Mouse (Mus musculus) gastrocnemius, adult 8-10 months (tissue): ENCODE measurements around the gene Zcchc13. TPM values are rescaled to one million over a fixed set of nuclear protein-coding genes. Genes with fewer than 3 reads are reported as not detected.
"Not testable (repeated sequence)": the region's sequence is repeated elsewhere in the genome, so short reads cannot be mapped to it uniquely, and the experiment has no call there.

Experiments used
- DNase-seq, 2 experiments: peaks; one replicate each; pipeline ENCODE4 v3.0.0; 2022; ENCODE audit warnings: low spot score in 2 of 2
- total RNA-seq, 4 experiments: library from RNA; stranded (reverse); gene quantifications; 2 replicates each; pipeline ENCODE4 v1.2.4; 2022

Zcchc13 gene
- total RNA-seq, 4 experiments from 2014 or later, result not detected

GRCm38 (mm10) chrX:103644301-103644700 lies 13.9 kb downstream of the Zcchc13 start:
- DNase-seq, result no peak

GRCm38 (mm10) chrX:103652048-103652447 lies 21.7 kb downstream of the Zcchc13 start:
- no peak for DNase-seq

- no peak for DNase-seq
Observed at GRCm38 (mm10) chrX:103653021-103653420, 22.6 kb downstream of the Zcchc13 start.

- DNase-seq, result no peak
Observed at GRCm38 (mm10) chrX:103658985-103659384, 28.6 kb downstream of the Zcchc13 start.

- DNase-seq, result not testable (repeated sequence)
Observed at GRCm38 (mm10) chrX:103664445-103664844, 34.1 kb downstream of the Zcchc13 start.

GRCm38 (mm10) chrX:103670245-103670644 lies 39.9 kb downstream of the Zcchc13 start:
- DNase-seq, result no peak

GRCm38 (mm10) chrX:103673761-103674160 lies 43.4 kb downstream of the Zcchc13 start:
- no peak for DNase-seq

GRCm38 (mm10) chrX:103674674-103675073 lies 44.3 kb downstream of the Zcchc13 start:
- no peak for DNase-seq

Other genes with a start within 250 kb of the Zcchc13 start
- not detected for gene Tsx, start 216.1 kb upstream of the Zcchc13 start, total RNA-seq
- gene Gm26992, start 208.6 kb upstream of the Zcchc13 start, total RNA-seq, result not detected
- 1 to 10 TPM; 1.8 to 2.7 (median 2.2) TPM for gene Slc16a2, start 191.4 kb downstream of the Zcchc13 start, total RNA-seq